Mouse (Mus musculus) forebrain, embryonic 15.5 days (tissue): ENCODE data around the gene Krtap4-7. TPM values are rescaled to one million over a fixed set of nuclear protein-coding genes. Genes with fewer than 3 reads are reported as not detected.

Experiments
- polyA plus RNA-seq: library from polyadenylated mRNA; unstranded; fragments of >200 nt; fragmentation: Nextera tagmentation; extraction: Ambion mirVana; gene quantifications from 2 replicates; pipeline ENCODE4 v1.2.1, GENCODE M21; 2015

Gene Krtap4-7
- polyA plus RNA-seq, 1 experiment from 2014 or later, result not detected

Other genes with a start within 250 kb of the Krtap4-7 start
- gene Krt12, start 221.8 kb downstream of the Krtap4-7 start, polyA plus RNA-seq, result 0.22 and 0.23 TPM in 2 replicates
- gene Krt20, start 205.9 kb downstream of the Krtap4-7 start, polyA plus RNA-seq, result not detected in 2 replicates
- gene Krt23, start 151.0 kb downstream of the Krtap4-7 start, polyA plus RNA-seq, result 0.10 TPM in 1 of 2 replicates, not detected in the other
- not detected in 2 replicates for gene Krt39, start 122.8 kb downstream of the Krtap4-7 start, polyA plus RNA-seq
- gene Krt40, start 100.9 kb downstream of the Krtap4-7 start, polyA plus RNA-seq, result not detected in 2 replicates
- not detected in 2 replicates for gene Krtap3-3, start 93.2 kb downstream of the Krtap4-7 start, polyA plus RNA-seq
- not detected in 2 replicates for gene Krtap3-2, start 87.2 kb downstream of the Krtap4-7 start, polyA plus RNA-seq
- gene Gm11939, start 84.6 kb downstream of the Krtap4-7 start, polyA plus RNA-seq, result not detected in 2 replicates
- not detected in 2 replicates for gene Krtap3-1, start 77.5 kb downstream of the Krtap4-7 start, polyA plus RNA-seq
- not detected in 2 replicates for gene Krtap1-5, start 63.1 kb downstream of the Krtap4-7 start, polyA plus RNA-seq
- gene Krtap1-4, start 60.4 kb downstream of the Krtap4-7 start, polyA plus RNA-seq, result not detected in 2 replicates
- gene Krtap1-3, start 52.8 kb downstream of the Krtap4-7 start, polyA plus RNA-seq, result not detected in 2 replicates
- gene Krtap9-3, start 46.0 kb downstream of the Krtap4-7 start, polyA plus RNA-seq, result not detected in 2 replicates
- not detected in 2 replicates for gene Gm11938, start 40.8 kb downstream of the Krtap4-7 start, polyA plus RNA-seq
- gene Gm11937, start 33.9 kb downstream of the Krtap4-7 start, polyA plus RNA-seq, result not detected in 2 replicates
- not detected in 2 replicates for gene Krtap2-4, start 29.2 kb downstream of the Krtap4-7 start, polyA plus RNA-seq
- not detected in 2 replicates for gene Gm11562, start 23.7 kb downstream of the Krtap4-7 start, polyA plus RNA-seq
- gene Krtap4-1, start 15.9 kb downstream of the Krtap4-7 start, polyA plus RNA-seq, result not detected in 2 replicates
- not detected in 2 replicates for gene Krtap4-2, start 9.0 kb downstream of the Krtap4-7 start, polyA plus RNA-seq
- not detected in 2 replicates for gene Gm11555, start 6.1 kb upstream of the Krtap4-7 start, polyA plus RNA-seq
- not detected in 2 replicates for gene Gm11563, start 14.9 kb upstream of the Krtap4-7 start, polyA plus RNA-seq
- not detected in 2 replicates for gene Krtap4-6, start 21.9 kb upstream of the Krtap4-7 start, polyA plus RNA-seq
- gene Gm14190, start 46.7 kb upstream of the Krtap4-7 start, polyA plus RNA-seq, result not detected in 2 replicates
- not detected in 2 replicates for gene Gm14180, start 90.2 kb upstream of the Krtap4-7 start, polyA plus RNA-seq
- gene Gm11595, start 128.8 kb upstream of the Krtap4-7 start, polyA plus RNA-seq, result not detected in 2 replicates
- not detected in 2 replicates for gene Krtap4-8, start 136.6 kb upstream of the Krtap4-7 start, polyA plus RNA-seq
- gene Krtap4-9, start 141.1 kb upstream of the Krtap4-7 start, polyA plus RNA-seq, result not detected in 2 replicates
- gene Gm11596, start 149.4 kb upstream of the Krtap4-7 start, polyA plus RNA-seq, result not detected in 2 replicates
- gene Gm11569, start 154.8 kb upstream of the Krtap4-7 start, polyA plus RNA-seq, result not detected in 2 replicates
- not detected in 2 replicates for gene Gm11554, start 160.4 kb upstream of the Krtap4-7 start, polyA plus RNA-seq
- not detected in 2 replicates for gene Krtap4-13, start 165.8 kb upstream of the Krtap4-7 start, polyA plus RNA-seq
- gene Gm11564, start 171.6 kb upstream of the Krtap4-7 start, polyA plus RNA-seq, result not detected in 2 replicates
- not detected in 2 replicates for gene 2300003K06Rik, start 194.0 kb upstream of the Krtap4-7 start, polyA plus RNA-seq
- not detected in 2 replicates for gene Krtap4-16, start 207.5 kb upstream of the Krtap4-7 start, polyA plus RNA-seq
- gene Gm11568, start 213.8 kb upstream of the Krtap4-7 start, polyA plus RNA-seq, result not detected in 2 replicates
- gene Gm11559, start 220.4 kb upstream of the Krtap4-7 start, polyA plus RNA-seq, result not detected in 2 replicates
- not detected in 2 replicates for gene Krtap9-1, start 229.3 kb upstream of the Krtap4-7 start, polyA plus RNA-seq
- gene Gm11567, start 235.1 kb upstream of the Krtap4-7 start, polyA plus RNA-seq, result not detected in 2 replicates